Mouse (Mus musculus) spleen, adult 2 months (tissue): ENCODE data around the gene Snd1.

ENCODE experiments used
- CTCF ChIP-seq: fragments of 200-500 bp; IDR thresholded peaks from 2 replicates; pipeline ENCODE4 v1.5.1; 2011; ENCODE audit warnings: mild to moderate bottlenecking, inconsistent platforms; ENCODE audit not compliant: insufficient read depth, insufficient read length, insufficient replicate concordance; ENCODE audit errors: extremely low read depth
- POLR2A ChIP-seq: fragments of 200-500 bp; IDR thresholded peaks from 2 replicates; pipeline ENCODE4 v1.6.1; 2011; ENCODE audit warnings: low read depth, low read length, inconsistent platforms

- TF ChIP-seq POLR2A (no peak), CTCF (no peak)
Measured at GRCm38 (mm10) chr6:28680537-28680936, 205.6 kb downstream of the Snd1 start.
